Mouse (Mus musculus) forebrain, embryonic 12.5 days (tissue): ENCODE results near the gene Ugt2b34. TPM values are rescaled to one million over a fixed set of nuclear protein-coding genes. Genes with fewer than 3 reads are reported as not detected.

Experiments used
- ATAC-seq: fragments of 200-750 bp; cut with Nextera tagmentation; 2 replicates; pipeline ENCODE4 v1.8.0; 2017; ENCODE audit warnings: moderate TSS enrichment; ENCODE audit not compliant: low FRiP score
- H3K27ac ChIP-seq: fragments of 300-500 bp; sonication (generic); 2 replicates; pipeline ENCODE4 v1.5.1; 2016; ENCODE audit warnings: mild to moderate bottlenecking
- H3K27me3 ChIP-seq: fragments of 300-500 bp; sonication (generic); 2 replicates; pipeline ENCODE4 v1.6.1; 2016; ENCODE audit warnings: mild to moderate bottlenecking
- H3K36me3 ChIP-seq: fragments of 300-500 bp; sonication (generic); replicated peaks from 2 replicates; pipeline ENCODE4 v1.6.1; 2016; ENCODE audit warnings: mild to moderate bottlenecking
- H3K4me1 ChIP-seq: fragments of 300-500 bp; sonication (generic); 2 replicates; pipeline ENCODE4 v1.6.1; 2016
- H3K4me2 ChIP-seq: fragments of 300-500 bp; sonication (generic); 2 replicates; pipeline ENCODE4 v1.6.1; 2016; ENCODE audit warnings: mild to moderate bottlenecking, moderate library complexity
- H3K4me3 ChIP-seq: fragments of 300-500 bp; sonication (generic); replicated peaks from 2 replicates; pipeline ENCODE4 v1.5.1; 2016; ENCODE audit warnings: mild to moderate bottlenecking
- H3K9ac ChIP-seq: fragments of 300-500 bp; sonication (generic); 2 replicates; pipeline ENCODE4 v1.6.1; 2016; ENCODE audit warnings: mild to moderate bottlenecking
- H3K9me3 ChIP-seq: fragments of 300-500 bp; sonication (generic); 2 replicates; pipeline ENCODE4 v1.6.1; 2016
- WGBS: fragments of 180-500 bp; shearing (Covaris S2); methylation state at CpG from one replicate; pipeline ENCODE4 v1.1.7; 2016; 5-methylcytosine and 5-hydroxymethylcytosine counted together
- polyA plus RNA-seq: library from polyadenylated mRNA; unstranded; fragments of >200 nt; fragmentation: Nextera tagmentation; extraction: Ambion mirVana; gene quantifications from 2 replicates; pipeline ENCODE4 v1.2.1, GENCODE M21; 2016

The Ugt2b34 gene
- polyA plus RNA-seq: not detected in 2 replicates

DNA sequence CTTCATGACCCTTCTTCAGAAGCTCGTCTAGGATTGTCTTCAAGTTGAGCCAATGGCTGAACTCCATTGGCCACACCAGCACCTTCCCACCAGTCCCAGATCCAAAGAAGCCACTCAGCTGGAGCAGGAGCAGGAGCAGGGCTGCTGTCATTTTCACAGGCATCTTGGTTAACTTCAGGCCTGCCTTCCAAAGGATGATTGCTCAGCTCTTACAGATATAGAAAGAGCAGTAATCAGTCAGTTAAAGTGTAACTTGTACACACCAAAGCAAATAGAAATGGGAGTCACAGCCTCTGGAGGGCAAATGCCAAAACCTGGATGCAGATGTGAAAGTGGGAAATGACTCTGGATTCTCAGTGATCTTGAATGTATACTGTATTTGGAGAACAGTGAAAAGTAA, at the start of gene Ugt2b34:
Ugt2b34 (minus strand) TSS at position 180 of the 400 bp plus-strand sequence.
- no peak for ATAC-seq
- 77% methylated on average over 1 of the region's 1 CpGs for whole genome bisulfite sequencing

DNA sequence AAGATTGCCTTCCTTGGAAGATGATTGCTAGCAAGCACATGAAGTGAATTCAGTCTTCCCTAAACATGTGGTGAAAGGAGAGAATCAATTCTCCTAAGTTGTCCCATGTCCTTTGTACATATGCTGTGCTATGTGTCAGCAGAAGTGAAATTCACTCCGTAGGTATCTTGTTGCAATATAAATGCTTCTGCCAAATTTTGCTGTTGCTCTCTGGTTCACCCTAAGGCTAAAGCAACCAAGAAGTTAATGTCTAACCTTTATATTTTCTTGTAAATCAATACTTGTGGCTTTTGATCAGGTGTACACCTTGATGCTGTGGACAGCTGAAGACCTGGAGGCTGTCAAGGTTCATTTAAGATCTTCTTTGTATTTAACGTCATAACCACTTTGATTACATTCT, 35.4 kb upstream of the Ugt2b34 start:
- 87% methylated on average over 2 of the region's 2 CpGs for WGBS
- no peak for ATAC-seq
- no peaks in the 10 kb centered on the region for H3K27me3 ChIP-seq
- H3K9me3 ChIP-seq: no peaks in the 10 kb centered on the region
- H3K4me3 ChIP-seq: no peak overlapping the region
- no peak overlapping the region for H3K4me2 ChIP-seq
- no peaks in the 10 kb centered on the region for H3K4me1 ChIP-seq
- H3K9ac ChIP-seq: no peak overlapping the region
- H3K36me3 ChIP-seq: no peaks in the 10 kb centered on the region
- H3K27ac ChIP-seq: no peak overlapping the region

More for the DNA sequence above, at the start of gene Ugt2b34:
- Histone ChIP-seq H3K9ac (no peak within 1 kb of the TSS), H3K4me2 (no peak within 1 kb of the TSS), H3K27ac (no peak within 1 kb of the TSS), H3K36me3 (no peaks in the 10 kb centered on the region), H3K27me3 (no peaks in the 10 kb centered on the region), H3K4me1 (no peaks in the 10 kb centered on the region), H3K9me3 (no peaks in the 10 kb centered on the region), H3K4me3 (no peak within 1 kb of the TSS)

DNA sequence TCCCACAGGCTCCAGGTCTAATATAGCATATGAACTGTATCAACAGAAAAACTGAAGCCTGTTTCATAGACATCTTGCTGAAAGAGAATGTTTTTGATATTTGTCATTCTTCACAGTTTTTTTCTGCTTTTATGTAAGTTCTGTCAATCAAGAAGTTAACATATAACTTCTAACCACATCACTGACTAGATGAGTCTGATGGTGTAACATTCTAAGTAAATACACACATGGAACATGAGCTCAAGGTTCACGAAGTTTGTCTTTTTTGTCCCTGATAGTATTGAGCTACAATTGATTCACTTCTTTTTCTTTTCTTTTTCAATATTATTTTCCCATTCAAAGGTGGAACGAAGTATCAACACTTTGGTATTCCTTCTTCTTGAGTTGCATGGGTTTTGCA, 19.7 kb upstream of the Ugt2b34 start, which contains the start of gene Ugt2b1:
Ugt2b1 (minus strand) TSS at position 105 of the 400 bp plus-strand sequence.
- WGBS: 78% methylated on average over 2 of the region's 2 CpGs
- Histone ChIP-seq H3K9ac (no peak within 1 kb of the TSS), H3K4me2 (no peak within 1 kb of the TSS), H3K4me3 (no peak within 1 kb of the TSS), H3K9me3 (no peaks in the 10 kb centered on the region), H3K36me3 (no peaks in the 10 kb centered on the region), H3K27me3 (no peaks in the 10 kb centered on the region), H3K27ac (no peak within 1 kb of the TSS), H3K4me1 (no peaks in the 10 kb centered on the region)
- ATAC-seq: no peak

DNA sequence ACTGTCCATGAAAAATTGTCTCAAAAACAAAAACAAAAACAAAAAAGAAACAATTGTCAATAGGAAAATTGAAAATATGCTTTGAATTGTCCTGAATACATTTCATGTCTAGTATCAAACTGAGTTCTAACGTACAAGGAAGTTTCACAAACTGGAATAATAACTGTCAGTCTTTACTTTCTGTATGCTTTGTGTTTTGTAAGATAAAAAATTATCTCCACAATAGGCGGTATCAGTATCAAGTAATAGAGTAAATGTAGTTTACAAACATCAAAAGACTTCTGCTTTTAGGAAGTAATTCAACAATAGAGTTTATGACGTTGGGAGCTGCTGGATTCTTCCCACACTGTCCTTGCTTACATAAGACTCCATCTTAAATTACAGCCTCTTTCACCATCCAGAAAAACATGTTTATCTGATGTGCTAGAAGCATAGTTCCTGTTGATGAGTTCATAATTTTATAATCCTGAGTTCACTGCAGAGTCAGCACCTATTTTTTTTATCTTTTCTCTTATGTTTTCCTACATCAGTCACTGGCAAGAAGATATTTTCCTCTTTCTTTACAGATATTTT, 14.0 kb upstream of the Ugt2b34 start:
- no peaks in the 10 kb centered on the region for H3K4me1 ChIP-seq
- H3K27ac ChIP-seq: no peak overlapping the region
- H3K9ac ChIP-seq: no peak overlapping the region
- H3K36me3 ChIP-seq: no peaks in the 10 kb centered on the region
- H3K9me3 ChIP-seq: no peaks in the 10 kb centered on the region
- no peak for ATAC-seq
- WGBS: 77% methylated on average over 3 of the region's 3 CpGs
- no peaks in the 10 kb centered on the region for H3K27me3 ChIP-seq
- no peak overlapping the region for H3K4me2 ChIP-seq
- H3K4me3 ChIP-seq: no peak overlapping the region

DNA sequence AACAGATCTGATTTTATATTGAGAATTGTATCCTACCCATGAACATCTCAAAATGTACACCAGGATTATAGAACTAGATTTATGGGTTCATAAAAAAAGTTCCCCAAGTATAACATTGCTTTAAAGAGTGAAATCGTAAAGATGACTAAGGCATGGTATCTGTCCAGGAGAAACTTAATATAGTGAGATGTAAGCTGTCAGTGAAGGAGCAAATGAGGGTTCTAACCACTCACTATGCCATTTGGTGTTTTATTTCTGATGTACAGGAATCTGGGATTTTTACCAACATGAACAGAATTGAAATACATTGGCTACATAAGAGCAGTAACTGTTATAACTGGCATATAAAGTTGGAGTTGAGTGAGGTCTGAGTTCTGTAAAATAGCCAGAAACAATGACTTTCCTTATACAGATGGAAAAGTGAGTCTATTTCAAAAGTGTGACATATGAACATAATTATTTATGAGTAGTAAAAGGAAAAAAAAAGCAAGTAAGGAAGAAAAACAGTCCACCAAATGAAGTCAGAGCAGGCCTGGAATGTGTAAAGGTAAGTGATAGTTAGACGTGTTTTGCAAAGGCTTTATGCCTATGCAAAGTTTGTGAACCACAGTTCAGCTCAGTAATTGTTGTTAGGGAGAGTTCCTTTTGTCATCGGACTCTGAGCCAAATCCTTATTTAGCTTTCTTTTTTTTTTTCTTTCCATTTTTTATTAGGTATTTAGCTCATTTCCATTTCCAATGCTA, 4.8 kb upstream of the Ugt2b34 start:
- Histone ChIP-seq H3K36me3 (no peaks in the 10 kb centered on the region), H3K9me3 (no peaks in the 10 kb centered on the region), H3K4me1 (no peaks in the 10 kb centered on the region), H3K4me3 (no peak overlapping the region), H3K27ac (no peak overlapping the region), H3K4me2 (no peak overlapping the region), H3K9ac (no peak overlapping the region), H3K27me3 (no peaks in the 10 kb centered on the region)
- WGBS: 86% methylated on average over 3 of the region's 3 CpGs
- no peak for ATAC-seq

DNA sequence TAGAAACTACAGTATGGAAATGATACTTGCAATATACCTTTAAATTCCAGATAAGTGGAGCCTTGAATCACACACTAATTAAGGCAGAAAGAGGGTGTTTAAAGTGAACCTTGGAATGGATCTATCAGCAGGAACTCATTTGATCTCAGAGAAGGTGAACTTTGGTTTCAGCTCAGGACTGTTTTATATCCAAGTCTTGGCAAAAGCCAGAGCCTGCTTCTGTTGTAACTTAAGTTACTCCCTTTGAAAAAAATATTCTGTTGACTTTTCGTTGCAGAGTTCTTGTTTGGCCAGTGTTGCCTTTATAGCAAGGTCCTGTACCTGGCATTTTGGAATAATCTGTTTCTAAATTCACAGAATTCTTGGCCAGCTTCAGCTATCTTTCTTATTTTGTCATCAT, 4.0 kb upstream of the Ugt2b34 start:
- WGBS: 84% methylated on average over 1 of the region's 1 CpGs
- H3K9me3 ChIP-seq: no peaks in the 10 kb centered on the region
- H3K4me2 ChIP-seq: no peak overlapping the region
- H3K27ac ChIP-seq: no peak overlapping the region
- no peaks in the 10 kb centered on the region for H3K27me3 ChIP-seq
- H3K4me1 ChIP-seq: no peaks in the 10 kb centered on the region
- ATAC-seq: no peak
- no peaks in the 10 kb centered on the region for H3K36me3 ChIP-seq
- H3K4me3 ChIP-seq: no peak overlapping the region
- H3K9ac ChIP-seq: no peak overlapping the region

GRCm38 (mm10) chr5:86889933-86890332, 16.8 kb downstream of the Ugt2b34 start:
- Histone ChIP-seq H3K27me3 (no peaks in the 10 kb centered on the region), H3K9ac (no peak overlapping the region), H3K36me3 (no peaks in the 10 kb centered on the region), H3K27ac (no peak overlapping the region), H3K4me1 (no peaks in the 10 kb centered on the region), H3K4me3 (no peak overlapping the region), H3K4me2 (no peak overlapping the region), H3K9me3 (no peaks in the 10 kb centered on the region)
- WGBS: 87% methylated on average over 1 of the region's 1 CpGs
- ATAC-seq: no peak

GRCm38 (mm10) chr5:86888420-86888819, 18.3 kb downstream of the Ugt2b34 start:
- Histone ChIP-seq H3K9ac (no peak overlapping the region), H3K4me1 (no peaks in the 10 kb centered on the region), H3K4me2 (no peak overlapping the region), H3K36me3 (no peaks in the 10 kb centered on the region), H3K27me3 (no peaks in the 10 kb centered on the region), H3K27ac (no peak overlapping the region), H3K9me3 (no peaks in the 10 kb centered on the region), H3K4me3 (no peak overlapping the region)
- ATAC-seq: no peak
- 79% methylated on average over 1 of the region's 1 CpGs for WGBS

- H3K9ac ChIP-seq: no peak overlapping the region
- H3K9me3 ChIP-seq: no peaks in the 10 kb centered on the region
- H3K4me2 ChIP-seq: no peak overlapping the region
- no peaks in the 10 kb centered on the region for H3K36me3 ChIP-seq
- no peak overlapping the region for H3K4me3 ChIP-seq
- ATAC-seq: no peak
- H3K27ac ChIP-seq: no peak overlapping the region
- H3K27me3 ChIP-seq: no peaks in the 10 kb centered on the region
- no peaks in the 10 kb centered on the region for H3K4me1 ChIP-seq
- WGBS: 80% methylated on average over 1 of the region's 1 CpGs
These were observed 19.7 kb downstream of the Ugt2b34 start for GRCm38 (mm10) chr5:86887081-86887480.

- WGBS: 52% methylated on average over 3 of the region's 3 CpGs
- no peak for ATAC-seq
- Histone ChIP-seq H3K4me1 (no peaks in the 10 kb centered on the region), H3K9me3 (no peaks in the 10 kb centered on the region), H3K9ac (no peak overlapping the region), H3K27me3 (no peaks in the 10 kb centered on the region), H3K4me3 (no peak overlapping the region), H3K27ac (no peak overlapping the region), H3K36me3 (no peaks in the 10 kb centered on the region), H3K4me2 (no peak overlapping the region)
These were observed 20.1 kb downstream of the Ugt2b34 start for GRCm38 (mm10) chr5:86886620-86887019.

- Histone ChIP-seq H3K4me2 (no peak overlapping the region), H3K27ac (no peak overlapping the region), H3K4me1 (no peaks in the 10 kb centered on the region), H3K9ac (no peak overlapping the region), H3K36me3 (no peaks in the 10 kb centered on the region), H3K9me3 (no peaks in the 10 kb centered on the region), H3K27me3 (no peaks in the 10 kb centered on the region), H3K4me3 (no peak overlapping the region)
- WGBS: 73% methylated on average over 1 of the region's 1 CpGs
- no peak for ATAC-seq
These were observed 34.9 kb downstream of the Ugt2b34 start for GRCm38 (mm10) chr5:86871877-86872276.

GRCm38 (mm10) chr5:86858336-86858735, 48.4 kb downstream of the Ugt2b34 start:
- 38% methylated on average over 3 of the region's 3 CpGs for WGBS
- Histone ChIP-seq H3K27me3 (no peaks in the 10 kb centered on the region), H3K27ac (no peak overlapping the region), H3K4me3 (no peak overlapping the region), H3K36me3 (no peaks in the 10 kb centered on the region), H3K4me1 (no peaks in the 10 kb centered on the region), H3K4me2 (no peak overlapping the region), H3K9ac (no peak overlapping the region), H3K9me3 (no peaks in the 10 kb centered on the region)
- no peak for ATAC-seq

DNA sequence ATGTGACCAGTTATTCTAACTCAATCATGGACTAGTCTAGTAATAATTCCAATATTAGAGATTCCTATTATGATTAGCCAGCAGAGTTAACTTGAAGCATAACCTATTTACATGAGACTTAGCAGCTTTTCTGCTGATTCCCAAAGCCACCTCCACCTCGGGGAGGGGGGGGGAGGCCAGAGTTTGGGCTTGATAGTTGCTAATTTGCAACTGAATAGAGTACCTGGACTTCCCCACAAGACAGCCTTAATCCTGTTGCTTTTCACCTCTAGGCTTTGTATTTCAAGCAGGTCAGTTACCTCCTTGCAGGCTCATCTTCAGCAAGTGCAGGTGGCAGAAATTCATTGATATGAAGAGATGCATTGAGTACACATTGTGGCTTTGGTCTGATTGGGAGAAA, 49.1 kb downstream of the Ugt2b34 start:
- no peaks in the 10 kb centered on the region for H3K27me3 ChIP-seq
- H3K27ac ChIP-seq: no peak overlapping the region

More for the DNA sequence above, 49.1 kb downstream of the Ugt2b34 start:
- WGBS: 12% methylated on average over 1 of the region's 1 CpGs
- ATAC-seq: no peak
- Histone ChIP-seq H3K4me2 (no peak overlapping the region), H3K9me3 (no peaks in the 10 kb centered on the region), H3K4me3 (no peak overlapping the region), H3K4me1 (no peaks in the 10 kb centered on the region), H3K9ac (no peak overlapping the region), H3K36me3 (no peaks in the 10 kb centered on the region)
